Mouse (Mus musculus) erythroblast, embryonic 14.5 days (primary cell): ENCODE measurements around the gene Kif5a. TPM values are rescaled to one million over a fixed set of nuclear protein-coding genes. Genes with fewer than 3 reads are reported as not detected.

Source experiments
- H3K27me3 ChIP-seq: 2 replicates; pipeline ENCODE4 v1.6.1; 2012; ENCODE audit warnings: inconsistent platforms; ENCODE audit not compliant: control insufficient read depth
- H3K36me3 ChIP-seq: 2 replicates; pipeline ENCODE4 v1.6.1; 2012; ENCODE audit warnings: mild to moderate bottlenecking, inconsistent platforms; ENCODE audit not compliant: control insufficient read depth
- H3K4me1 ChIP-seq: 2 replicates; pipeline ENCODE4 v1.6.1; 2012; ENCODE audit warnings: inconsistent platforms; ENCODE audit not compliant: control insufficient read depth
- H3K4me3 ChIP-seq: replicated peaks from 2 replicates; pipeline ENCODE3; 2012; ENCODE audit warnings: moderate library complexity, mild to moderate bottlenecking, inconsistent platforms
- H3K9me3 ChIP-seq: 2 replicates; pipeline ENCODE4 v1.6.1; 2012; ENCODE audit warnings: low read length, inconsistent platforms, mixed read lengths; ENCODE audit not compliant: control insufficient read depth
- GATA1 ChIP-seq: IDR thresholded peaks from 2 replicates; pipeline ENCODE4 v1.6.1; 2012; ENCODE audit warnings: low read length, inconsistent platforms, mixed read lengths
- TAL1 ChIP-seq: IDR thresholded peaks from 3 replicates; pipeline ENCODE4 v1.6.1; 2012; ENCODE audit warnings: low read length, inconsistent platforms, mixed read lengths
- polyA plus RNA-seq: library from polyadenylated mRNA; stranded (reverse); fragments of >175 nt; gene quantifications from 2 replicates; pipeline ENCODE4 v1.2.3, GENCODE M21; 2012

Kif5a gene
- polyA plus RNA-seq, 1 experiment: 0.03 TPM

DNA sequence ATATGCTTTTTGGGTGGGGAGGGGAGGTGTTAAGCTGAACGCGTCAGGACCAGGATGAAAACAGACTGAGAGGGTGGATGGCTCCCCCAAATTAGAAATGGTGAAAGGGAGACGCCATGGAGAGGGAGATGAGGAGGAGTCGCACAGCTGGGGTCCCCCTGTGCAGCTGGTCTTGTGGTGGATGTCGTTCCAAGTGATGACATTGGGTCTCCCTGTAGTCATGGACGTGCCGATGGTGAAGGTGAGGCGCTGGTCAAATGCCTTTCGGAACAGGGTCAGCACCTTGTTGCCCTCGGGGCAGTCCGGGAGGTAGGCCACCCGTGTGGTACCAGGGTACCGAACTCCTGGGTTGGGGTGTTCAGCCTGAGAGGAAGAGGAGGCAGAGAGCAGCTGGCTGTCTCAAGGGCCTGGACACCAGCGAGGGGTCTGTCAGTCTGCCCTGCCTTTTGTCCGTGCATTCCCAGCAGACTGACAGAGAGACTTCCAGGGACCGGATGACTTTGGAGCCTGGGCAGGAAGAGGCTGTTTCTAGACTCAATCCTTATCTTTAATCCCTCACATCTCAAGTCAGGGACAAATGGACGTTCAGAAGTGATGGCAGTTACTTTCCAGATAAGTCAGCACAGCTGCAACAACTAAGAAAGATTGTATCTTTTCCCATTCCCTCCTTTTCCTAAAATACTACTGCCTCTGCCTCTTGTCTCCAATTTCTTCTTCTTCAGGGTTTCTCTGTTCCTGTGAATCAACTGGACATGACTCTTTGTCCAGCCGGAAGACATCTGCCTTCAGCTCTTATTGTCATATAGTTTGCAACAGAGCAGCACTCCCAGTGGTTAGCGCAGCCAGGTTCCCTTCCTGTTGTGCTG is 71.7 kb downstream of the Kif5a start:
- Histone ChIP-seq H3K4me3 (no peak overlapping the region), H3K9me3 (peaks cover 6% of the 10 kb centered on the region; the same call in 1 of the 2 replicates), H3K27me3 (no peaks in the 10 kb centered on the region), H3K36me3 (peaks cover 21% of the 10 kb centered on the region), H3K4me1 (peaks cover 81% of the 10 kb centered on the region)
- TF ChIP-seq TAL1: no peak
- TF ChIP-seq GATA1: no peak

GRCm38 (mm10) chr10:127190398-127191190 is 72.6 kb downstream of the Kif5a start:
- Histone ChIP-seq H3K4me1 (peaks cover 73% of the 10 kb centered on the region), H3K9me3 (peaks cover 6% of the 10 kb centered on the region; the same call in 1 of the 2 replicates), H3K36me3 (peaks cover 19% of the 10 kb centered on the region), H3K27me3 (no peaks in the 10 kb centered on the region), H3K4me3 (peak overlapping the region; percentile 72)
- TF ChIP-seq GATA1 (no peak), TAL1 (no peak)

- Histone ChIP-seq H3K36me3 (peaks cover 19% of the 10 kb centered on the region), H3K27me3 (no peaks in the 10 kb centered on the region), H3K9me3 (peaks cover 6% of the 10 kb centered on the region; the same call in 1 of the 2 replicates), H3K4me3 (peak within 1 kb of the TSS; percentile 72), H3K4me1 (peaks cover 68% of the 10 kb centered on the region)
- TF ChIP-seq GATA1: no peak
- TF ChIP-seq TAL1: no peak
These were observed 73.3 kb downstream of the Kif5a start, which contains the start of gene Arhgef25 for GRCm38 (mm10) chr10:127189651-127190381. Gene Arhgef25 (minus strand): TSS chr10:127190083.

DNA sequence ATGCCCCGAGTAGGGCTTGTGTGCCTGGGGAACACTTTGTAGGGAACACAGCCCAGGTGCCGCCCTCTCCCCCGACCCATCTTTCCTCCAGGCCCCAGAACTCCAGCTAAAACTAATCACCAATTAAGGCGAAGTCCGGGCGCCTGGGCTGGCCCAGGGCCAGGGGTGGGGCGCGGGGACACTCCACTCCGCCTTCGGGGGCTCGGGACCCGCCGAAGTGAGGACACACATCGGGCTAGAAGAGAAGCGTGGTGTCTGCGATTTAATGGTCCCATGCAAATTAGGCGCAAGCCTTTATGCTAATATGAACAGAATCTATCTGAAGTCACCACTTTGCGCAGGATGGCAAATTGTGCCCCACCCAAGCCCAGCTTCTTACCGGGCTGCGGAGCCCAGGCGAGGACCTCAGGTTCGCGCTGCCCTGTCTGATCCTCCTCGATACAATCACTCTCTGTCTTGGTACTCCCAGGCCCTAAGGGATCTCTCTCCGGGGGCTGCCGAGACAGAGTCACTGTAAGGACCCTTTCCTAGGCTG is 74.0 kb downstream of the Kif5a start:
- peak overlapping the region; percentile 72 for H3K4me3 ChIP-seq
- TF ChIP-seq GATA1 (no peak), TAL1 (no peak)
- H3K36me3 ChIP-seq: peaks cover 19% of the 10 kb centered on the region
- peaks cover 65% of the 10 kb centered on the region for H3K4me1 ChIP-seq
- peaks cover 6% of the 10 kb centered on the region; the same call in 1 of the 2 replicates for H3K9me3 ChIP-seq
- H3K27me3 ChIP-seq: no peaks in the 10 kb centered on the region; the same call in 1 of the 2 replicates

DNA sequence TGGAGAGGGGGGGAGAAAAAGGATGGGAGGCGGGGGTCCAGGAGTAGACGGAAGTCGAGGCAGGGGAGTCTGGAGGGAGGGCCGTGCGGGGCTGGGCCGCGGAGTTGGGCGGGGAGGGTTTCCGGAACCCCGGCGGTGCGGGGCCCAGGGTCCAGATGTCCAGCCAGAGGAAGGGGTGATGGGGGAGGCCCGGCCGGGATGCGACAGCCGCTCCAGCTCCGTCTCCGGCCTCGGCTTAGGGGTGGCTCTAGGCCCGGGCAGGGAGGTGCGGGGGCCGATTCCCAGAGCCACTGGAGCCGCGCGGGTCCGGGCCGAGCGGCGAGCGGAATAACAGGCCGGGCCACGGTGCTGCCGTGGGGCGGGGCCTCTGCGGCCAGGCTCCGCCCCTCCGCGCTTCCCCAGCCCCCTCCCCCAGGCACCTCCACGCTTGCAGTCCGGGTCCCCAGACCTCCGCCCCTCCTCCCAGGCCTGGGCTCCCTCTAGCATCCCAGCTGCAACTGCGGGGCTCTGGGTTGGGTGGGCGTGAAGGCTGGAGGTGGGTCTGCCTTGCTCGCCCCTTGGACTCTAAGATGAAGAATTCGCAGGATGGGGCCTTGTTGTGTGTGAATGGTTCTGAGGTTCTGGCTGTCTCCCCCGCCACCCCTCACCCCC is 74.6 kb downstream of the Kif5a start:
- Histone ChIP-seq H3K9me3 (peaks cover 6% of the 10 kb centered on the region; the same call in 1 of the 2 replicates), H3K4me1 (peaks cover 67% of the 10 kb centered on the region), H3K27me3 (peaks cover 2% of the 10 kb centered on the region; the same call in 1 of the 2 replicates), H3K36me3 (peaks cover 19% of the 10 kb centered on the region), H3K4me3 (peak overlapping the region; percentile 72)
- no peak for TF ChIP-seq GATA1
- TF ChIP-seq TAL1: no peak

GRCm38 (mm10) chr10:127188079-127188453 is 75.1 kb downstream of the Kif5a start:
- H3K4me1 ChIP-seq: peaks cover 65% of the 10 kb centered on the region
- TF ChIP-seq GATA1 (no peak), TAL1 (no peak)
- peaks cover 3% of the 10 kb centered on the region; the same call in 1 of the 2 replicates for H3K27me3 ChIP-seq
- peaks cover 19% of the 10 kb centered on the region for H3K36me3 ChIP-seq
- peak overlapping the region; percentile 72 for H3K4me3 ChIP-seq
- H3K9me3 ChIP-seq: peaks cover 6% of the 10 kb centered on the region; the same call in 1 of the 2 replicates

- no peak overlapping the region for H3K4me3 ChIP-seq
- no peak for TF ChIP-seq TAL1
- no peak for TF ChIP-seq GATA1
- peaks cover 13% of the 10 kb centered on the region for H3K36me3 ChIP-seq
- H3K4me1 ChIP-seq: peaks cover 60% of the 10 kb centered on the region
- peaks cover 3% of the 10 kb centered on the region; the same call in 1 of the 2 replicates for H3K27me3 ChIP-seq
- H3K9me3 ChIP-seq: peaks cover 6% of the 10 kb centered on the region; the same call in 1 of the 2 replicates
These were observed 75.6 kb downstream of the Kif5a start for GRCm38 (mm10) chr10:127187371-127188078.
